Mouse (Mus musculus) ZHBTc4 (cell line): ENCODE results near the gene Parp16.
"Not testable (repeated sequence)": the region's sequence is repeated elsewhere in the genome, so short reads cannot be mapped to it uniquely, and the experiment has no call there.

Experiments used
- DNase-seq: peaks from one replicate; pipeline ENCODE4 v3.0.0-alpha.2; 2011; ENCODE audit warnings: low read depth, low spot score

Parp16 gene

GRCm38 (mm10) chr9:65178336-65179213 lies 16.6 kb upstream of the Parp16 start:
- DNase-seq: peak; percentile 93

DNA sequence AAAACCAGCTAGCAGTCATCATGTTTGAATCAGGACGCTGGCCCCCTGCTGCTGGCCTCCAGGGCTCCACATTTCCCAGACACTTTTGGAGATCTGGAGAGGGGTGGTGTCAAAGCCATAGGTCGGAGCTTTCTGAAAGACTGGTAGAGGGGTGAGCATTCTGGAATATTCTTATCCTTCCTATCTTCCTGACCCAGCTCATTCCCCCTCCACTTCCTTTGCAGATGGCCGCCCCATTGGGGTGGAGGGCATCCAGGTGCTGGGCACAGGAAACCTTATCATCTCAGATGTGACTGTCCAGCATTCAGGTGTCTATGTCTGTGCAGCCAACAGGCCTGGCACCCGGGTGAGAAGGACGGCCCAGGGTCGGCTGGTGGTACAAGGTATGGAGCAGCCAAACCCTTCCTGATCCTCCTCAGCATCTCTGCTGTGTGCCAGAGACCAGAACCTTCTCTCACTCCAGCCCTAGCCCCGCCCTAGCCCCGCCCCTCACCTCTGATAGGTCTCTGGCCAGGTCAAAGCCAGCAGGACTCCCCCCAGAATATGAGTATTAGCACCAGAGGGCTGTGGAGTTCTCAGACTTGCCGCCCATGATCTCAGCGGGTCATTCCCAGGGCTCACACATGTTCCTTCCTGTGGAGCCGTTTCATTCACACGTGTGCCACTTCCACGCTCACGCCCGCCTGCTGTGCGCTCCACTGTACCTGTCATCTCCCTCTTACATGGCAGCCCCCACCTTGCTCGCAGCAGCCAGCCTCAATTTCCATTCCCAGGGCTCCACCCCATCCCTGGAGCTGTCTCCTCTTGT lies 15.1 kb upstream of the Parp16 start:
- peak; percentile 82 for DNase-seq

- peak; percentile 95 for DNase-seq
Observed at GRCm38 (mm10) chr9:65188599-65188998, 6.6 kb upstream of the Parp16 start.

DNA sequence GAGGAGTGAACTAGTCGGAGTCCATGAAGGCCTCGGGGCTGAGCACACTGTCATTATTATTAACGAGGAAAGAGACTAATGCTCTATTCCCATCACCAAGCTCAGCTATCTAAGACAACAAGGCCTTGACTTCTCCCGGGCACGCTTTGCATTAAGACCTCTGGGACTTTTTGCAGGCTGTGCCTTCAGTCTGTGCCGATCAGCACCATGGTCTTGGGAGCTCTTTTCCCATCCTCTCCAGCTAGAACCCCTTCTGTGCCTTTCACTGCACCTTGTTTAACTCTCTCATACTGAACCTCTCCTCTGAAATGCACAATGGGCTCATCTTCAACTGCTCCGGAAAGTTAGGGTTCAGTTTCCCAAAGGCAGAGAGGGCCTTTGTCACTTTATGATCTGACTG lies 4.8 kb upstream of the Parp16 start:
- no peak for DNase-seq

- DNase-seq: no peak
Observed at GRCm38 (mm10) chr9:65191389-65191754, 3.8 kb upstream of the Parp16 start.

DNA sequence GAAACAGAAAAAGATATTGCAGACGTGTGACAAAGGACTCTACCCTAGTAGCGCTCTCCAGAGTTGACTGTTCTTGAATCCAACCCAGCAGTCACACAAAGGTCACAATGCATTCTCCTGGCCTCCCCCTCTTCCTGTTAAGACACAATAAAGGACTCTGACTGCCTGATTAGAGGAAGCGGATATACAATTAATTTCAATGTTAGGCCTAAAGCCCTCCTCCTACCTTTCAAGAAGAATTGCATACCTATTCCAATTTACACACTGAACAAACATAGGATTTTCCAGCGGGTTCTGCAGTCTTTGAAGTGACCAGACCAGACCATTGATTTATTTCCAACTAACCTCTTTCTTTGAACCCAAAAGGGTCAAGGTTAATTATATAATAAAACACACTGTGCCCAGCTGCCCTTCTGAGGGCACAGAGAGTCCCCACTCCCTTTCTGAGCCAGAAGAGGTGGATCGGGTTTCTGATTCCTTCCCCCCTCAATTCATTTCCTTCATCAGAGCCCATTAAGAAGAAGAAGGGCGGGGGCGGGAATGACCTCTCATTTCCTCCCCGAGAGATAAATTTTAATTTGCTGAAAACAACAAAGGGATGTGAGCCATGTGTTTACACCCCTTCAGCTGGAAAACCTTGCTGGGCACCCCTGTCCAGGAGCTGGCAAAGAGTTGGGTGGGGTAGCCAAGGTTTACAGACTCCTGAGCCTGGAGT lies 3.2 kb upstream of the Parp16 start:
- peak; percentile 43 for DNase-seq

DNA sequence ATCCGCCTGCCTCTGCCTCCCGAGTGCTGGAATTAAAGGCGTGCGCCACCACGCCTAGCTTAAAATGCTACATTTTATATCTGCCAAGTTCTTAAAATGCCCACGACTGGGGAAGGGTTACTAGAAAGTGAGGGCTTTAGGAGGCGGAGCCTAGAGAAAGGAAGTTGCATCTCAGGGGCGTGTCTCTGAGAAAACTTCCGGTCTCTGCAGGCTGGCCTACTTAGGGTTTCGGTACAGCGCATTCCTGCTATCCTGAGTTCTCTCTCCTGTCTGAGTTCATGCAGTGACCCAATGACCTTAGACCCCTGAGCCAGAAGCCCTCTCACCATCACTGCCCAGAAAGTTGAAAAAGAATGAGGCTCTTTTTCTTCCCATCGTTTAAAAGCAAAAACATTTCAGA lies 1.9 kb upstream of the Parp16 start:
- DNase-seq: peak; percentile 88

GRCm38 (mm10) chr9:65195621-65195981 lies 448 bp downstream of the Parp16 start:
- DNase-seq: no peak

DNA sequence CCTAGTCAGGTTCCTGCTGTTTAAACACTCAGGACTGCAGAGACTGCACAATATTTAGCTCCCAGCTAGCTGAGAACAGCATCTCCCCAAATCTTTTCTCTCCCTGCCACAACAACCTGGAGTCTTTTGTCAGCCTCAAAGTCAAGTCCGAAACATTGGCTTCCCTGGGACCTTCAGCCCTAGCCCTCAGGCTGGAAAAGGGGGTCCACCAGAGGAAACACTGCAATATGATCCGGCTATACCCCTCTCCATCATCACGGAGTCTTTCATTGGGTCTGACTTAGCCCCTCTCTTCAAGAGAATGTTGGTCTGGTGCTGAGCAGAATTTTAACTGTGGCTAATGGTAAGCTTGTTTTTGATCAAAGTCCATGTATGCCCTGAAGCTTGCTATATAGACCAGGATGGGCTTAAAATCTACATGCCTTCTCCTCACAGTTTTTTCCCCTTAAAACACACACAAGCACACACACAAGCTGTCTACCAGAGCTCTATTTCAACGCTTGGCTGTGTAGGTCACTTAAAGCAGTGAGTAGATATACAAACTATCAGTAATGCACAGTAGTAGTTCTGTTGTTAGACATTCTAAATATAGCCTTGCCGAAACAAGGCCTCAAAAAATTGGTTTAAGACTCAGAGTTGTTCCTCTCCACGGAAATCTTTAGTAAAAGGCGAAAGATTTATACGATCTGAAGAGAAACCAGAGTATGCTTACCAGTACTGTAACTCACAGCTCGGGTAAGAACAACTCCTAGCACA lies 1.0 kb downstream of the Parp16 start:
- DNase-seq: peak; percentile 87

GRCm38 (mm10) chr9:65196738-65197569 lies 1.8 kb downstream of the Parp16 start:
- DNase-seq: peak; percentile 95

DNA sequence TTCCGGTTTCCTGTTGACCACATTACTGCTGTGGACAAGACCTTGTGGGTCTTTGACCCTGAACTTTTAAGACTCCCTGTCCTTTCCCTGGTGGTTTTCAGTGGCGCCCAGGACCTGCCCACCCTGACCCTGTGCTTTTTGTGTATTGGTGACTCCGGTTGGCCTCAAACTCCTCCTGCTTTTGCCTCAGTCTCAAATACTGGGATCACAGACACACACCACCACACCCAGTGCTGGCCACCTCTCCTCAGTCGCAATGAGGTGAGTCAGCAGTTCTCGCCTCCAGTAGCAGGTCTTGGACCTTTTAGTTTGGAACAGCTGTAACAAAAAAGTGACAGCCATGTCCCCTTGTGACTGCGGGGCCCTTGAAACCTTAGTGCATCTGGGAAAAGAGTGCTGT lies 2.7 kb downstream of the Parp16 start:
- DNase-seq: peak; percentile 36

DNA sequence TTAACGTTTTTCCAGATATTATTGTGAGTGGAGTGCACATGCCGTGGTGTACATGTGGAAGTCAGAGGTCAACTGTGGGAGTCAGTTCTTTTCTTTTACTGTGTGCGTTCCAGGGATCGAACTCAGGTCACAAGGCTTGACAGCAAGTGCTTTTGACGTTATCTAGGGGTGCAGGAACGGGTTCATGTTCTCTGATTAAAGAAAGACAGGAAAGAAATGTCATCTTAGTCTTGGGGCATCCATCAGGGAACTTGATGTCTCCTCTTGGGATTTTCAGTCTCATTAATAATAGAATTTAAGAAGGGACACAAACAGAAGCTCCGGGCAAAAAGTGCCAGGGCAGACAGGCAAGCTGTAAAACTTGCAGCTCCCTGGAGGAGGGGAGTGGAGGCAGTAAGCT lies 4.6 kb downstream of the Parp16 start:
- DNase-seq: no peak

DNA sequence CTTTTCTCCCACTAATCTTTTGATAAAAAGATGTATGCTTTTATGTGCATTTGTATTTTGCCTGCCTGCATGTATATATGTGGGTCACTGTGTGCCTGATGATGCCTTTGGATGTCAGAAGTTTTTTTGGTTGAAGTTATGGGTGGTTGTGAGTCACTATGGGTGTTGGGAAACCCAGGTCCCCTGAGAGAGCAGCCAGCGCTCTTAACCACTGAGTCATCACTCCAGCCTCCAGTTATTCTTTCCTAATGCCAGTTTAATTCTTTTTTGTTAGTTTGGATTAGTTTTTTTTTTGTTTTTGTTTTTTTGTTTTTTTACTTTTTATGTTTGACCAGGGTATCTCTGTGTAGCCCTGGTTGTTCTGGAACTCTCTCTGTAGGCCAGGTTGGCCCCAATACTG lies 5.5 kb downstream of the Parp16 start:
- DNase-seq: no peak

GRCm38 (mm10) chr9:65201021-65201380 lies 5.8 kb downstream of the Parp16 start:
- no peak for DNase-seq

DNA sequence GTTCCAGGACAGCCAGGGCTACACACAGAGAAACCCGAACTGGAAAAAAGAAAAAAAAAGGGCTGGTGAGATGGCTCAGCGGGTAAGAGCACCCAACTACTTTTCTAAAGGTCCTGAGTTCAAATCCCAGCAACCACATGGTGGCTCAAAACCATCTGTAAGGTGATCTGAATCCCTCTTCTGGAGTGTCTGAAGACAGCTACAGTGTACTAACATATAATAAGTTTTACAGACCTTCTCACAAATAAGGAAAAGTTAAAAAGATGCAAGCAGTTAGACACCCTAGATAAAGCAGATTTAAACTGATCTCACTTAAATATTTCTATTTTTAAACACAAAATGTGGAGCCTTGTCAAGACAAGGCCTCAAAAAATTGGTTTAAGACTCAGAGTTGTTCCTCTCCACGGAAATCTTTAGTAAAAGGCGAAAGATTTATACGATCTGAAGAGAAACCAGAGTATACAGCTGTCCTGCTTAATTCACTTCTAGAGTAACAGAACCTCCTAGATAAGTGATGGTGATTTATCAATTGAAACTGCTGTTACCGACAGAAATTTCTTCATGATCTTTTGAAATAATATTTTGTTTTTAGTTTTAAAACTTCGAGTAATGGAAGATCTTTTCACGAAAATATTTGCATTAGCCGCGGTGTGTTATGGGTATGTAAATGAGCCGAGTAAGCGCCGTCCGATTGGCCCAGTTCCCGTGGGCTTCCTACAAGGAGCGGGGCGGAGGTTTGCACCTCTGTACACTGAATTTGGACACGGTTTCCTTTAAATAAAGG lies 6.4 kb downstream of the Parp16 start:
- DNase-seq: peak; percentile 91

DNA sequence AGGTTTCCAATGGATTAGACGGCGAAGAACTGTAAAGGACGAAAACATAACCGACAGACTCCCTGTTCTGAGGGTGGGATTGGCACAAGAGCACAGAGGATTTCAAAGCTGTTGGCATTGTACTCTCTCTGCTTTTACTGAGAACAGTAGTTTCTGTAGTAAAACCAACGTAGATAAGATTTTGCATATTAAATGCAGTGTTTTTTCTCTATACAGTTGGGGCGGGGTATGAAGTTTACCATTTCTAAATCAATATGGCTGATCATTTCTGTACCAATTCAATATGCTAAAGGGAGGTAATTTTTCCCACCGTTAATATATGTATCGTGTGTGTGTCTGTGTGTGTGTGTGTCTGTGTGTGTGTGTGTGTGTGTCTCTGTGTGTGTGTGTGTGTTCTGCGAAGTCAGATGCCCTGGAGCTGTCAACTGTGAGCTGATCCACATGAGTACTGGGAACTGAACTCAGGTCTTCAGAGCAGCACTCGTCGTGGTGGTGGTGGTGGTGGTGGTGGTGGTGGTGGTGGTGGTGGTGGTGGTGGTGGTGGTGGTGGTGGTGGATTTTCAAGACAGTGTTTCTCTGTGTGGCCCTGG lies 7.1 kb downstream of the Parp16 start:
- no peak for DNase-seq

- DNase-seq: no peak
Observed at GRCm38 (mm10) chr9:65205049-65205815, 10.1 kb downstream of the Parp16 start.

DNA sequence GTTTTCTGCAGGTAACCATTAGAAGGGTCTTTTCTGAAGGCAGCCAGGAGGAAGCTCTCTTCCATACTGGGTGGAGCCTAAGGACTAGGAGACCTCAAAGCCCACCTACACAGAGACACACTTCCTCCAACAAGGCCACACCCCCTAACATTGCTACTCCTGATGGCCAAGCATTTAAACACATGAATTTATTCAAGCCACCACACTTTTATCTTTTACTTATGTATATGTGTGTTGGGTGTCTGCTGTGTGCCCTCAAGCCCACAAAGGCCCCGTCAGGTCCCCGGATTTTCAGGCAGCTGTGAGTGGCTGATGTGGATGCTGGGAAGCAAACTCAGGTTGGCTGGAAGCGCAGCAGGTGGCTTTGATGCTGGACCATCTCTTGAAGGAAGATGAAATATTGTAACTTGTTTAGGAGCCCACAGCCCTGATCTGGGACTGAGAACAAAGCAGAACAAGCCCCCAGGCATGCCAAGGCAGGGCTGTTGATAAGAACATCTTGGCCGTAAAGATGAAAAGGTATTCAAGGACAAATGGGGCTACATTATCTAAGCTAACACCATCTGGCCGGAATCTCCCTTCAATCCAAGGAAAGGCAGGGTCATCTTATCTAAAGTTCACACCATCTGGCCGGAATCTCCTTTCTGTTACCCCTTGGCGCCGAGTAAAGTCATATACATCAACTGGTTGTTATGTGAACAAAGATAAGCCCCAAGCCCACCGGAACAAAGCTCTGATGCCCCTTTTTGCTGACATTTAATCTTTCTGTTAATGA lies 12.1 kb downstream of the Parp16 start:
- DNase-seq: not testable (repeated sequence)
